Mouse (Mus musculus): ENCODE data around the gene Rgs3. TPM values are rescaled to one million over a fixed set of nuclear protein-coding genes. Genes with fewer than 3 reads are reported as not detected.

Rgs3 gene
- polyA plus RNA-seq, 1 experiment from 2014 or later: 33.6 TPM

GRCm38 (mm10) chr4:62517538-62518415, 41.9 kb upstream of the Rgs3 start:
- Histone ChIP-seq H3K4me2 (ENCODE audit: low read depth, low read length, severe bottlenecking) (peak overlapping the region; percentile 76; the same call in 1 of the 2 replicates), H3K4me1 (replicated peaks; ENCODE audit: control insufficient read depth, insufficient read depth, low read length) (peaks cover 10% of the 10 kb centered on the region), H3K4me3 (ENCODE audit: low read depth, low read length) (peak overlapping the region; percentile 66; the same call in 1 of the 2 replicates), H3K36me3 (ENCODE audit: control insufficient read depth, insufficient read depth, low read length) (peaks cover 2% of the 10 kb centered on the region; the same call in 1 of the 2 replicates), H3K9me3 (ENCODE audit: control insufficient read depth, low read length) (no peaks in the 10 kb centered on the region), H3K27me3 (ENCODE audit: control insufficient read depth, insufficient read depth, low read length) (no peaks in the 10 kb centered on the region), H3K9ac (ENCODE audit: low read length) (peak overlapping the region; percentile 82; the same call in 1 of the 2 replicates), H3K27ac (ENCODE audit: low read depth, low read length) (no peak overlapping the region)
- DNase-seq (ENCODE audit: low spot score): no peak
- no peak for ATAC-seq (replicated peaks; ENCODE audit: low FRiP score)
- 83% methylated on average over 10 of the region's 10 CpGs for WGBS

GRCm38 (mm10) chr4:62518416-62519121, 41.1 kb upstream of the Rgs3 start:
- ATAC-seq (replicated peaks; ENCODE audit: low FRiP score): no peak; the same call in 1 of the 2 replicates

GRCm38 (mm10) chr4:62519122-62519848, 40.4 kb upstream of the Rgs3 start:
- DNase-seq (ENCODE audit: low spot score) (no peak), ATAC-seq (replicated peaks; ENCODE audit: low FRiP score) (peak; percentile 80)

More at GRCm38 (mm10) chr4:62518416-62519121, 41.1 kb upstream of the Rgs3 start:
- Histone ChIP-seq H3K4me2 (ENCODE audit: low read depth, low read length, severe bottlenecking) (peak overlapping the region; percentile 76), H3K4me3 (ENCODE audit: low read depth, low read length) (peak overlapping the region; percentile 66), H3K4me1 (replicated peaks; ENCODE audit: control insufficient read depth, insufficient read depth, low read length) (peaks cover 10% of the 10 kb centered on the region), H3K9me3 (ENCODE audit: control insufficient read depth, low read length) (no peaks in the 10 kb centered on the region), H3K27me3 (ENCODE audit: control insufficient read depth, insufficient read depth, low read length) (no peaks in the 10 kb centered on the region), H3K27ac (ENCODE audit: low read depth, low read length) (no peak overlapping the region), H3K9ac (ENCODE audit: low read length) (peak overlapping the region; percentile 82), H3K36me3 (ENCODE audit: control insufficient read depth, insufficient read depth, low read length) (no peaks in the 10 kb centered on the region)
- WGBS: 55% methylated on average over 13 of the region's 13 CpGs
- DNase-seq (ENCODE audit: low spot score): no peak

GRCm38 (mm10) chr4:62519849-62520233, 39.8 kb upstream of the Rgs3 start, which contains the start of gene Alad:
Alad (minus strand) TSS chr4:62519918.
- peaks cover 15% of the 10 kb centered on the region for H3K4me1 ChIP-seq (replicated peaks; ENCODE audit: control insufficient read depth, insufficient read depth, low read length)
- H3K4me3 ChIP-seq (ENCODE audit: low read depth, low read length): peak within 1 kb of the TSS; percentile 66
- H3K27me3 ChIP-seq (ENCODE audit: control insufficient read depth, insufficient read depth, low read length): no peaks in the 10 kb centered on the region
- DNase-seq (ENCODE audit: low spot score): peak; percentile 91
- no peaks in the 10 kb centered on the region for H3K36me3 ChIP-seq (ENCODE audit: control insufficient read depth, insufficient read depth, low read length)
- no peaks in the 10 kb centered on the region for H3K9me3 ChIP-seq (ENCODE audit: control insufficient read depth, low read length)
- peak within 1 kb of the TSS; percentile 66 for H3K27ac ChIP-seq (ENCODE audit: low read depth, low read length)
- H3K9ac ChIP-seq (ENCODE audit: low read length): peak within 1 kb of the TSS; percentile 82
- peak within 1 kb of the TSS; percentile 76 for H3K4me2 ChIP-seq (ENCODE audit: low read depth, low read length, severe bottlenecking)
- peak; percentile 94 for ATAC-seq (replicated peaks; ENCODE audit: low FRiP score)
- WGBS: 0% methylated on average over 34 of the region's 37 CpGs

More at GRCm38 (mm10) chr4:62519122-62519848, 40.4 kb upstream of the Rgs3 start:
- H3K27me3 ChIP-seq (ENCODE audit: control insufficient read depth, insufficient read depth, low read length): no peaks in the 10 kb centered on the region
- peak overlapping the region; percentile 76 for H3K4me2 ChIP-seq (ENCODE audit: low read depth, low read length, severe bottlenecking)
- H3K27ac ChIP-seq (ENCODE audit: low read depth, low read length): peak overlapping the region; percentile 66
- H3K4me3 ChIP-seq (ENCODE audit: low read depth, low read length): peak overlapping the region; percentile 66
- no peaks in the 10 kb centered on the region for H3K36me3 ChIP-seq (ENCODE audit: control insufficient read depth, insufficient read depth, low read length)
- peaks cover 12% of the 10 kb centered on the region for H3K4me1 ChIP-seq (replicated peaks; ENCODE audit: control insufficient read depth, insufficient read depth, low read length)
- H3K9ac ChIP-seq (ENCODE audit: low read length): peak overlapping the region; percentile 82
- H3K9me3 ChIP-seq (ENCODE audit: control insufficient read depth, low read length): no peaks in the 10 kb centered on the region
- WGBS: 1% methylated on average over 26 of the region's 26 CpGs

GRCm38 (mm10) chr4:62520892-62521400, 38.7 kb upstream of the Rgs3 start:
- Histone ChIP-seq H3K4me1 (replicated peaks; ENCODE audit: control insufficient read depth, insufficient read depth, low read length) (peaks cover 15% of the 10 kb centered on the region), H3K4me3 (ENCODE audit: low read depth, low read length) (no peak overlapping the region), H3K36me3 (ENCODE audit: control insufficient read depth, insufficient read depth, low read length) (no peaks in the 10 kb centered on the region), H3K4me2 (ENCODE audit: low read depth, low read length, severe bottlenecking) (no peak overlapping the region), H3K27ac (ENCODE audit: low read depth, low read length) (no peak overlapping the region), H3K9me3 (ENCODE audit: control insufficient read depth, low read length) (no peaks in the 10 kb centered on the region), H3K27me3 (ENCODE audit: control insufficient read depth, insufficient read depth, low read length) (no peaks in the 10 kb centered on the region), H3K9ac (ENCODE audit: low read length) (no peak overlapping the region)
- ATAC-seq (replicated peaks; ENCODE audit: low FRiP score) (no peak), DNase-seq (ENCODE audit: low spot score) (no peak)
- WGBS: 87% methylated on average over 2 of the region's 2 CpGs

- H3K4me3 ChIP-seq (ENCODE audit: low read depth, low read length): peak within 1 kb of the TSS; percentile 84
- under 1% methylated on average over 59 of the region's 59 CpGs for WGBS
- no peaks in the 10 kb centered on the region for H3K9me3 ChIP-seq (ENCODE audit: control insufficient read depth, low read length)
- peak; percentile 98 for DNase-seq (ENCODE audit: low spot score)
- H3K27me3 ChIP-seq (ENCODE audit: control insufficient read depth, insufficient read depth, low read length): no peaks in the 10 kb centered on the region
- peak within 1 kb of the TSS; percentile 85 for H3K9ac ChIP-seq (ENCODE audit: low read length)
- H3K4me2 ChIP-seq (ENCODE audit: low read depth, low read length, severe bottlenecking): peak within 1 kb of the TSS; percentile 86
- peak within 1 kb of the TSS; percentile 91 for H3K27ac ChIP-seq (ENCODE audit: low read depth, low read length)
- ATAC-seq (replicated peaks; ENCODE audit: low FRiP score): peak; percentile 98
- no peaks in the 10 kb centered on the region for H3K36me3 ChIP-seq (ENCODE audit: control insufficient read depth, insufficient read depth, low read length)
- peaks cover 5% of the 10 kb centered on the region; the same call in 1 of the 2 replicates for H3K4me1 ChIP-seq (replicated peaks; ENCODE audit: control insufficient read depth, insufficient read depth, low read length)
Observed at GRCm38 (mm10) chr4:62524651-62525488, 34.8 kb upstream of the Rgs3 start, which contains the start of the genes Pole3 and 4933430I17Rik. Pole3 (minus strand) TSS chr4:62525068. 4933430I17Rik (plus strand) TSS chr4:62525369.

GRCm38 (mm10) chr4:62525489-62525811, 34.2 kb upstream of the Rgs3 start:
- Histone ChIP-seq H3K9ac (ENCODE audit: low read length) (peak overlapping the region; percentile 20; the same call in 1 of the 2 replicates), H3K9me3 (ENCODE audit: control insufficient read depth, low read length) (no peaks in the 10 kb centered on the region), H3K27me3 (ENCODE audit: control insufficient read depth, insufficient read depth, low read length) (no peaks in the 10 kb centered on the region), H3K4me2 (ENCODE audit: low read depth, low read length, severe bottlenecking) (peak overlapping the region; percentile 47; the same call in 1 of the 2 replicates), H3K4me3 (ENCODE audit: low read depth, low read length) (peak overlapping the region; percentile 84), H3K4me1 (replicated peaks; ENCODE audit: control insufficient read depth, insufficient read depth, low read length) (peaks cover 5% of the 10 kb centered on the region; the same call in 1 of the 2 replicates), H3K27ac (ENCODE audit: low read depth, low read length) (no peak overlapping the region), H3K36me3 (ENCODE audit: control insufficient read depth, insufficient read depth, low read length) (no peaks in the 10 kb centered on the region)
- under 1% methylated on average over 10 of the region's 10 CpGs for WGBS
- ATAC-seq (replicated peaks; ENCODE audit: low FRiP score) (no peak), DNase-seq (ENCODE audit: low spot score) (no peak)
